Mouse (Mus musculus) neural tube, embryonic 12.5 days (tissue): ENCODE measurements around the gene Rsph6a. TPM values are rescaled to one million over a fixed set of nuclear protein-coding genes. Genes with fewer than 3 reads are reported as not detected.
A peak's percentile ranks its signal among the peaks of the same experiment; 100 is the strongest.

Source experiments
- ATAC-seq: fragments of 200-750 bp; cut with Nextera tagmentation; 2 replicates; pipeline ENCODE4 v1.8.0; 2017; ENCODE audit warnings: low read depth, mild to moderate bottlenecking, moderate TSS enrichment, moderate library complexity; ENCODE audit not compliant: low FRiP score
- H3K27ac ChIP-seq: fragments of 300-500 bp; sonication (generic); 2 replicates; pipeline ENCODE4 v1.5.1; 2016
- H3K27me3 ChIP-seq: fragments of 300-500 bp; sonication (generic); replicated peaks from 2 replicates; pipeline ENCODE4 v1.6.1; 2016; ENCODE audit warnings: mild to moderate bottlenecking
- H3K36me3 ChIP-seq: fragments of 300-500 bp; sonication (generic); 2 replicates; pipeline ENCODE4 v1.6.1; 2016; ENCODE audit warnings: mild to moderate bottlenecking
- H3K4me1 ChIP-seq: fragments of 300-500 bp; sonication (generic); 2 replicates; pipeline ENCODE4 v1.6.1; 2016
- H3K4me2 ChIP-seq: fragments of 300-500 bp; sonication (generic); replicated peaks from 2 replicates; pipeline ENCODE4 v1.6.1; 2016; ENCODE audit warnings: mild to moderate bottlenecking
- H3K4me3 ChIP-seq: fragments of 300-500 bp; sonication (generic); 2 replicates; pipeline ENCODE4 v1.5.1; 2016
- H3K9ac ChIP-seq: fragments of 300-500 bp; sonication (generic); 2 replicates; pipeline ENCODE4 v1.6.1; 2016; ENCODE audit warnings: mild to moderate bottlenecking
- H3K9me3 ChIP-seq: fragments of 300-500 bp; sonication (generic); 2 replicates; pipeline ENCODE4 v1.6.1; 2016; ENCODE audit warnings: mild to moderate bottlenecking
- WGBS: fragments of 180-500 bp; shearing (Covaris S2); methylation state at CpG from one replicate; pipeline ENCODE4 v1.1.7; 2016; 5-methylcytosine and 5-hydroxymethylcytosine counted together
- polyA plus RNA-seq: library from polyadenylated mRNA; unstranded; fragments of >200 nt; fragmentation: Nextera tagmentation; extraction: Ambion mirVana; gene quantifications from 2 replicates; pipeline ENCODE4 v1.2.1, GENCODE M21; 2016

The Rsph6a gene
- polyA plus RNA-seq, 1 experiment from 2014 or later = not detected

DNA sequence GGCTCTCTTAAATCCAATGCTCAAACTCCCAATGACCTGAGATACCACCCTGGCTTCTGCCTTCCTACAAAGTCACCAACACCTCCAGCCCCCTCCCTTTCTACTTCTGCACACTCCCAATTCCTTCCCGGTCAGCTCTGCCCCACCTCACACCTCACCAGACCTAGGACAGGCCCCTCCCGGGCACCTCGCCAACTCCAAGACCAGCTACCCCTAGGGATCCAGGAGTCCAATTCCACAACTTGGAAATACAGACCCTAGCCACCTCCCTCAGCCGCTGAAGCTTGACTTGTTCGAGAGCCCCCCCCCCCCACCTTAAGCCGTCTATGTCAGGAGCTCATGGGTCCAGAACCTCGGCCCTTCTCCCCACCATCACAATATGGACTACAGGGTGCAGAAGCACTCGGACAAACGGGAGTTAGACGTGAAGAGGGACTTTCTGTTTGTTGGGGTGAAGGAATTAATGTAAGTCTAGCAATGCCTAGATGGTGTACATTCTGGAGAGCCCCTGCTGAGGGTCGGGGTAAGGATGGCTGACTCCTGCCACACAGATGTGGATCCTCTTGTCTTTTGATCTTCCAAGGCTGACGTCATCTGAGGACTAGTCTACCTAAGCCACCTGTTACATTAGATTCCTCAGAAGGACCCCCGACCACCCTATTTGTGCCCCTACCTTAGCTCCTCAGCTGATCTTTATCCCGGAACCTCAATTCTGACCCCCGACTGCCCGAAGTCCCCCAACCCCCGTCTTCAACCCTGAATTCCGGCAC lies 32.1 kb upstream of the Rsph6a start:
- Histone ChIP-seq H3K4me1 (peaks cover 19% of the 10 kb centered on the region), H3K36me3 (no peaks in the 10 kb centered on the region), H3K27ac (no peak overlapping the region), H3K27me3 (peaks cover 30% of the 10 kb centered on the region), H3K4me3 (no peak overlapping the region), H3K4me2 (no peak overlapping the region), H3K9ac (no peak overlapping the region), H3K9me3 (no peaks in the 10 kb centered on the region)
- ATAC-seq = no peak
- WGBS = 59% methylated on average over 18 of the region's 18 CpGs

GRCm38 (mm10) chr7:19023357-19023814 lies 31.1 kb upstream of the Rsph6a start, which contains the start of gene Foxa3:
Foxa3 (minus strand) TSS chr7:19023538.
- Histone ChIP-seq H3K9ac (peak within 1 kb of the TSS; percentile 91), H3K4me1 (peaks cover 19% of the 10 kb centered on the region), H3K9me3 (no peaks in the 10 kb centered on the region), H3K36me3 (peaks cover under 1% of the 10 kb centered on the region; the same call in 1 of the 2 replicates), H3K27me3 (peaks cover 30% of the 10 kb centered on the region), H3K4me3 (peak within 1 kb of the TSS; percentile 93), H3K4me2 (peak within 1 kb of the TSS; percentile 89), H3K27ac (no peak within 1 kb of the TSS)
- ATAC-seq = peak; percentile 39
- 4% methylated on average over 30 of the region's 30 CpGs for WGBS

DNA sequence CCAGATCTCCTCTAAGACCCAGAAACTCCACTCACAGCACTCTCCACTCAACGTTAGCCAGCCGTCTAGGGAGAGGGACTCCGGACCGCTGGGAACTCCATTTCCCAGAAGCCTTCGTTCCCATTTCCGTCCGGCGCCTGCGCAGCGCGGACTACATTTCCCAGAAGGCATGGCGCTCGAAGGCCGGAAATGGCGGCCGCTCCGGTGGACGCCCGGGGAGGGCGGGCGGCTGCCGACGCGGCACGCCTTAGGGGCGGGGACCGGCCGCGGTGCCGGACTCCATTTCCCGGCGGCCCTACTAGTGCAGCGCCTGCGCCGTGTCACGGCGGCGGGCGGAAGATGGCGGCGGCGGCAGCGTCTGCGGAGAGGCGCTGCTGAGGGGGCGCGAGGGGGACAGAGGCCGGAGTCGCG lies 30.4 kb upstream of the Rsph6a start, which contains the start of gene Sympk:
TSS of gene Sympk (plus strand) at position 282 of the 411 bp plus-strand sequence.
- Histone ChIP-seq H3K27me3 (peaks cover 30% of the 10 kb centered on the region), H3K27ac (no peak within 1 kb of the TSS), H3K36me3 (peaks cover 8% of the 10 kb centered on the region), H3K4me1 (peaks cover 19% of the 10 kb centered on the region), H3K9ac (peak within 1 kb of the TSS; percentile 91), H3K9me3 (no peaks in the 10 kb centered on the region), H3K4me3 (peak within 1 kb of the TSS; percentile 93), H3K4me2 (peak within 1 kb of the TSS; percentile 89)
- WGBS = under 1% methylated on average over 49 of the region's 50 CpGs
- peak; percentile 94 for ATAC-seq

- H3K4me3 ChIP-seq = peak overlapping the region; percentile 93
- H3K4me2 ChIP-seq = peak overlapping the region; percentile 89
- H3K9ac ChIP-seq = peak overlapping the region; percentile 91
- H3K9me3 ChIP-seq = no peaks in the 10 kb centered on the region
- H3K36me3 ChIP-seq = peaks cover 14% of the 10 kb centered on the region
- H3K27ac ChIP-seq = no peak overlapping the region
- peak; percentile 69 for ATAC-seq
- H3K4me1 ChIP-seq = peaks cover 19% of the 10 kb centered on the region
- WGBS = 2% methylated on average over 33 of the region's 36 CpGs
- peaks cover 30% of the 10 kb centered on the region for H3K27me3 ChIP-seq
Observed at GRCm38 (mm10) chr7:19024581-19025255, 29.8 kb upstream of the Rsph6a start.

GRCm38 (mm10) chr7:19028067-19028466 lies 26.4 kb upstream of the Rsph6a start:
- Histone ChIP-seq H3K4me3 (no peak overlapping the region), H3K9me3 (no peaks in the 10 kb centered on the region), H3K27ac (no peak overlapping the region), H3K27me3 (peaks cover 6% of the 10 kb centered on the region), H3K36me3 (peaks cover 46% of the 10 kb centered on the region), H3K4me1 (peaks cover 19% of the 10 kb centered on the region), H3K4me2 (no peak overlapping the region), H3K9ac (no peak overlapping the region)
- ATAC-seq = no peak

GRCm38 (mm10) chr7:19029084-19029653 lies 25.3 kb upstream of the Rsph6a start:
- H3K4me3 ChIP-seq = no peak overlapping the region
- H3K27me3 ChIP-seq = no peaks in the 10 kb centered on the region
- H3K9ac ChIP-seq = no peak overlapping the region
- ATAC-seq = peak; percentile 31; the same call in 1 of the 2 replicates
- H3K4me2 ChIP-seq = no peak overlapping the region
- H3K36me3 ChIP-seq = peaks cover 54% of the 10 kb centered on the region
- H3K4me1 ChIP-seq = peaks cover 17% of the 10 kb centered on the region
- H3K27ac ChIP-seq = no peak overlapping the region
- 60% methylated on average over 6 of the region's 6 CpGs for WGBS
- no peaks in the 10 kb centered on the region for H3K9me3 ChIP-seq

- H3K27me3 ChIP-seq = no peaks in the 10 kb centered on the region
- H3K9ac ChIP-seq = no peak overlapping the region
- no peak for ATAC-seq
- whole genome bisulfite sequencing = 37% methylated on average over 4 of the region's 4 CpGs
- peaks cover 79% of the 10 kb centered on the region for H3K36me3 ChIP-seq
- no peaks in the 10 kb centered on the region for H3K9me3 ChIP-seq
- H3K4me1 ChIP-seq = no peaks in the 10 kb centered on the region
- H3K27ac ChIP-seq = no peak overlapping the region
- H3K4me3 ChIP-seq = no peak overlapping the region
- no peak overlapping the region for H3K4me2 ChIP-seq
Observed at GRCm38 (mm10) chr7:19031641-19032040, 22.8 kb upstream of the Rsph6a start.

- H3K4me1 ChIP-seq = no peaks in the 10 kb centered on the region
- 95% methylated on average over 6 of the region's 6 CpGs for WGBS
- H3K9ac ChIP-seq = no peak overlapping the region
- no peak overlapping the region for H3K4me2 ChIP-seq
- H3K27me3 ChIP-seq = no peaks in the 10 kb centered on the region
- no peak overlapping the region for H3K27ac ChIP-seq
- no peak for ATAC-seq
- no peaks in the 10 kb centered on the region for H3K9me3 ChIP-seq
- H3K4me3 ChIP-seq = no peak overlapping the region
- peaks cover 100% of the 10 kb centered on the region for H3K36me3 ChIP-seq
Observed at GRCm38 (mm10) chr7:19044616-19045015, 9.9 kb upstream of the Rsph6a start.

GRCm38 (mm10) chr7:19046286-19047069 lies 8.0 kb upstream of the Rsph6a start:
- no peak overlapping the region for H3K4me3 ChIP-seq
- H3K27me3 ChIP-seq = no peaks in the 10 kb centered on the region
- H3K9ac ChIP-seq = no peak overlapping the region
- 93% methylated on average over 11 of the region's 11 CpGs for WGBS
- H3K9me3 ChIP-seq = no peaks in the 10 kb centered on the region
- H3K27ac ChIP-seq = no peak overlapping the region
- no peak for ATAC-seq
- H3K4me1 ChIP-seq = no peaks in the 10 kb centered on the region
- H3K4me2 ChIP-seq = no peak overlapping the region
- peaks cover 99% of the 10 kb centered on the region for H3K36me3 ChIP-seq

GRCm38 (mm10) chr7:19048006-19048527 lies 6.4 kb upstream of the Rsph6a start:
- 91% methylated on average over 14 of the region's 14 CpGs for WGBS
- H3K9me3 ChIP-seq = no peaks in the 10 kb centered on the region
- peaks cover 94% of the 10 kb centered on the region for H3K36me3 ChIP-seq
- H3K4me3 ChIP-seq = no peak overlapping the region
- no peaks in the 10 kb centered on the region for H3K4me1 ChIP-seq
- H3K4me2 ChIP-seq = no peak overlapping the region
- no peak overlapping the region for H3K9ac ChIP-seq
- ATAC-seq = no peak
- no peak overlapping the region for H3K27ac ChIP-seq
- H3K27me3 ChIP-seq = no peaks in the 10 kb centered on the region

- Histone ChIP-seq H3K4me3 (no peak overlapping the region), H3K4me1 (peaks cover 5% of the 10 kb centered on the region), H3K36me3 (peaks cover 83% of the 10 kb centered on the region), H3K9ac (no peak overlapping the region), H3K4me2 (no peak overlapping the region), H3K27me3 (no peaks in the 10 kb centered on the region), H3K9me3 (no peaks in the 10 kb centered on the region), H3K27ac (no peak overlapping the region)
- no peak for ATAC-seq
- 89% methylated on average over 5 of the region's 5 CpGs for WGBS
Observed at GRCm38 (mm10) chr7:19049252-19049651, 5.2 kb upstream of the Rsph6a start.
